Mouse (Mus musculus): ENCODE data around the gene Gm11273. TPM values are rescaled to one million over a fixed set of nuclear protein-coding genes. Genes with fewer than 3 reads are reported as not detected.
"Not testable (repeated sequence)": the region's sequence is repeated elsewhere in the genome, so short reads cannot be mapped to it uniquely, and the experiment has no call there.

Gene Gm11273
- 174 and 184 TPM in 2 replicates for total RNA-seq (2021)
- long read RNA-seq, experiment 1, transcript Gm11273-201 (1 exons, 390 nt): major isoform, 236 of 237 reads
- long read RNA-seq, experiment 1, partial matches to known transcripts: 0 of 237 reads
- long read RNA-seq, experiment 1, other reads (novel, unspliced or antisense): 1 of 237 reads
- long read RNA-seq, experiment 2, transcript Gm11273-201 (1 exons, 390 nt): major isoform, 319 of 319 reads
- long read RNA-seq, experiment 2, partial matches to known transcripts: 0 of 319 reads
- long read RNA-seq, experiment 2, other reads (novel, unspliced or antisense): 0 of 319 reads

DNA sequence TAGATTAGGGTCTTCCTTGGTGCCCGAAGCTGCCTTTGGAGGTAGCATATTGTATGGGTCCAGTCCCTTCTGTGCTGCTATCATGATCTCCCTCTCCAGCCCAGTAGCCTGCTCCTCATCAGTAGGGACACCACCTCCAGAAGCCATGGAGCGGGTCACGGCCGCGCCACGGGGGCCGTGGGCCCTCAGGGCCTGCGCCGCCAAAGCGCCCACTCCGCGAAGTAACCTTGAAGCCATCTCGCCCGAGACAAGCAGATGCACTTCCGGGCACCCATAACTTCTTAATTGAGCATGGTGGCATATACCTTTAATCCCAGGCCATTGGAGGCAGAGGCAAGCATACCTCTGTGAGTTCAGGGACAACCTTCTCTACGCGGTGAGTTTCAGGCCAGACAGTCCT lies at the start of gene Gm11273:
Gene Gm11273, minus strand, starts transcription at position 237 of the 400 bp plus-strand sequence.
- not testable (repeated sequence) for DNase-seq

DNA sequence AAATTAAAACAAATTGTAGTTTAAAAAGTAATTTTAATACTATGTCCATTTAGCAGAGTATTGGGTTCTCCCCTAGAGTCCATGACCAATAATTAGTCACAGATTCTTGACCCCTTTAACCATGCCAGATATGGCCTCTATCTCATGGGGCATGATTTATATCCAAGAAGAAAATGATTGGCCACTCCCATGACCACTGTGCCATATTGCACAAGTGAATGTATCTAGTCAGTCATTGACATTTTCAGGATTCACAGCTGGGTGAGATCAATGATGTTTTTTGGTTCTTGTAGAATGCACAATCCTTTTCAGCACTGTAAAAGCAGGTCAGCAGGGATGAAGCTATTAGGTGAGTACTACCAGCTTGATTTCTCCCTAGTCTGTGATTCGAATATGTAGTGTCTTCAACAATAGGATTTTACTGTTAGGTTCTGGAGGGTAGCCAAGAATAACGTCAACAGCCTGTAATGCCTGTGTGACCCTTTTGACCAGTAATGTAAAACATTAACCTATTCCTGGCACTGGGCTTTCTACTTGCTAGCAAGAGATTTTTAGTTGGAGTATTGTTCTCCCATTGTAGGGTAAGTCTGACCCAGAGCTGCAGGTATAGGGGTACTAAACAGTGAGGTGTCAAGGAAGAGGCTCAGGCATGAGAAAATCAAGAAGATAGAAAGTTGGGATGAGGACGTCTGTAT lies 49.3 kb upstream of the Gm11273 start:
- DNase-seq: no peak

DNA sequence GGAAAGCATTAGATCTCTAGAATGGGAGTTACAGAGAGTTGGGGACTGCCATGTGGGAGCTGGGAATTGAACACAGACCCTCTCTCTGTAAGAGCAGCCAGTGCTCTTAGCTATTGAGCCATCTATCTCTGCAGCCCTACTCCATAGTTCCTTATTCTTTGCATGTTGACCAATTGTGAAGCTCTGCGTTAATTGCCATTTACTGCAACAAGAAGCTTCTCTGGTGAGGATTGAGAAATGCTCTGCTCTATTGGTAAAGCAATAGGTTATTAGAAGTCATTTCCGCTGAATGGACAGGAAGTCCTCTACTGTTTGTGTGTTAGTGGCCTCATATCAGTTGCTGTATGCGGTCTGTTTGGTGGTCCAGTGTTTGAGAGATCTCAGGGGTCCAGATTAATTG lies 48.3 kb upstream of the Gm11273 start:
- no peak for DNase-seq

DNA sequence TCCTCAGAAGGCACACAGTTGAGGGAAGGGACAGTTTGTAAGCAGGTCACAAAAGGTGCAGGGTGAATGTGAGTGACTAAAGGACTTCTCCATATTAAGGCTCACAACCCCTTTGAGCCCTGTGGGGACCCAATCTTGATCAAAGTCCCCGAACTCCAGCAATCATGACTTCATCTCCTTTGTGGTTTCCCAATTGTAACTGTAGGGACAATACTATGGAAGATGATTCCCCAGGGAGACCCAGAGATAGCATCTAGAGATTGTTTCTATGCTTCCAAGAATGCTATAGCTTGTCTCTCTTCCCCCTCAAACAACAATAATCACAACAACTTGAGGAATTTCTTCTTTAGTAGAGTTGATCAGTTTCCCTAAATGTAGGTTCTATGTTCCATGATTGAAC lies 41.5 kb upstream of the Gm11273 start, which contains the start of gene Olfr1366:
Gene Olfr1366, minus strand, starts transcription at position 101 of the 400 bp plus-strand sequence.
- no peak for DNase-seq

DNA sequence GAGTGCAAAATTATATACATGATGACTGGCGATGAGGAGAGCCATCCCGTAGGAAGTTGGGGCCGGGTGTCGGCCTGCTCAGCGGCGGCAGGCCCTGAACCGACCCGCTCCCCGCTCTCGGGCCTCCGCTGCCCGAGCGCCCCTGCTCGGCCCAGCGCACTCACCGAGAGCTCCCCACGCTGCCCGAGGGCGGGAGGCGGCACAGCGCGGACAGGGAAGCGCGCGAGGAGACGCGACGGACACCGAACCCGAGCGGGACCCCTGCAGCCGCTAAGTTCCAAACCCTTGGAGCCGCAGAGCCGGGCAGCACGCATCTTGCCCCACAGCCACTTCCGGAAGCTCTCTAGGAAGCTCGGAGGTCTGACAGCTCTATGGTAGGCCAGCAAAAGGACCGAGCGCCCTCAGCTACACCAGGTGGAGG lies 29.6 kb upstream of the Gm11273 start, which contains the start of gene Zkscan8:
Gene Zkscan8, minus strand, starts transcription at position 340 of the 421 bp plus-strand sequence.
- DNase-seq: peak; percentile 93

DNA sequence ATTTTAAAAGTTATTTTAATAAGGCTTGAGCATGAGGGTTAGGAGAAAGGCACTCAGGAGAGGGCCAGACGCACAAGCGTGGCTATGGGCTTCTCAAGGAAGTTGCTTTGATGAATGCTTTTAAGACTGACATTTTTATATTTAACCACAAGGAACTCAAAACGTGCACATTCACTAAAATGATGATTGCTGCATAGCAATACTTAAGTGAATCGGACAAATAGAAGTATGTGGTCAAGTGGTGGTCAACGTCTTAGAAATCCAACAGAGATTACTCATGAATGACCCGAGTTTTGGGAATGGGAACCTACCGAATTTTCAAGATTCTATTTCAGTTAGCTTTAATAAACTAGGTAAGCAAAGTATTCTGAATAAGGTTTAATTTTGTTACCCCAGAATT lies 28.9 kb upstream of the Gm11273 start:
- DNase-seq: no peak

DNA sequence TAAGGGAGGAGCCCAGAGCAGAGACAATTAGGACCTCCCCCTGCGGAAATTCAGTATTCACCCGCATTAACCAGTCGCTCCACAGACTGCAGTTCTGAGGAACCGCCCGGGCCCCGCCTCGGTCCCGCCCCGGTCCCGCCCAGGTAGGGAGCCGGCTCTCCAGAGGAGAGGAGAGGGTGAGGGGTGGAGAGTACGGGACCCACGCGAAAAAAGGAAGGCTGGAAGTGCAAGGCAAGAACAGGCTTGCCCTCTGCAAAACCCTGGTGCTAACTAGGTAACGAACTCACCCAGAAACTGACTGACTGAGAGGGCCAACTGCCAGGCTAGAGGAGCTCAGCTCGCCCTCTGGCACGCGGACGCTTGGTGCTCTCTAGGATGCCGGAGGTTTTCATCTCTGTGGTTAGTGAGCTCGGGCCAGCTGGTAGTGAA lies 5.0 kb upstream of the Gm11273 start:
- DNase-seq: peak; percentile 92

DNA sequence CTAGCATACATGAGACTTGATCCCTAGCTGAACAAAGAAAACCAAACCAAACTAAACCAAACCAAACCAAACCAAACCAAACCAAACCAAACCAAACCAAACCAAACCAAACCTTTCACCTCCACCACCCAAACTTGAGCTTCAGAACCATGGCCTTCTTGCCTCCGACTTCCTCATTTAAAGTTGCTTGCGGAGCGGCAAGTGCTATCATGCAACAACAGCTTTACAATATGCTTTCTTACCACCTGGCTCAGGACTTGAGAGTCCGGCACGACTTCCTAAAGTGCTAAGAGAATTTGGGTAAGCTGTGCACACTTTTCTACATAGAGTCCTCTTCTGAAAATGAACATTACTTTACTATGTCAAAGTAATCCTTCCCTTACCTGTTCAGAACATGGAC lies 1.1 kb upstream of the Gm11273 start:
- DNase-seq: no peak

DNA sequence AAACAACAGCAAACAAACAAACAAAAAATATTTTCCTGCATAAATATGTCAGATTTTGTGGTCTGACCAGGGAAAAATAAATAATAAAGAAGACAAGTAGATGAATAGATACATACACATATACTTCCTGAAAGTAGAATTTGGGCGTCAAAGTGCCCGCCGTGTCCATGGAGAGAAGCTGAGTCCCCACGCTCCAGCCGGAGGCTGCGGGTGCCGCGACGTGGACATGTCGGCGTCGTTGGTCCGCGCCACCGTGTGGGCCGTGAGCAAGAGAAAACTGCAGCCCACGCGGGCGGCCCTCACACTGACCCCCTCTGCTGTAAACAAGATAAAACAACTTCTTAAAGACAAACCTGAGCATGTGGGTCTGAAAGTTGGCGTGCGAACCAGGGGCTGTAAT lies 6.1 kb downstream of the Gm11273 start, which contains the start of gene AK157302:
Gene AK157302, plus strand, starts transcription at position 144 of the 400 bp plus-strand sequence.
- peak; percentile 34 for DNase-seq

DNA sequence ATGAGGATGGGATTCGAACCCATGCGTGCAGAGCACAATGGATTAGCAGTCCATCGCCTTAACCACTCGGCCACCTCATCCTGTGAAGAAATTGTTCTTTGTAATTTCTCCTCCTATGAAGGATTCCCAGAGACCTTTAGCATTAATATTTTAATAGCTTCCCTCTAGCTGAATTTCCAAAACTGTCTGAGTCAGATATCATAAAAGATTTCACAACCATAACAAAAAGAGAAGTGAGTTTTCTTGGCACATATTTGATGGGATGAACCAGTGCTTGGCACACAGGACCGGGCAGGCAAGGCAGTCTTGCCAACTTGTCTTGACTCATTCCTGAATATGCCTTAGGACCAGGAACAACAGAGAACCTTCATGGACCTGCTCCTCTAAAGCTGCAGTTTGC lies 8.4 kb downstream of the Gm11273 start:
- DNase-seq: peak; percentile 31

DNA sequence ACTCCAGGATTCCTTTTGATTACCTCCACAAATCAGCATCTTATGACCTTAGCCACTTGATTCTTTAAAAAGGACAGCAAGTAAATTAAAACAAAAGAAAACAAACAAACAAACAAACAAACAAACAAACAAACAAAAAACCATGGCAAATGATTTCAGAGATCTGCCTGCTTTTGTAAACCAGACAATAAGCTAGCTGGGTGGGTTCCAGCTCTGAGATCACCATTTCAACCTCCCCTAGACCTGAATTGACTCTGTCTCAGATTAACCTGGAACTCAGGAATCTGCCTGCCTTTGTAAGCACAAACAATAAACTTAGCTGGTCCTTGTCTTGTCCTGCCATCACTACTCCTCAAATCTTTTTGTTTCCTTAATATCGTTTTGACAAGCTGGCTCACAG lies 14.3 kb downstream of the Gm11273 start:
- no peak for DNase-seq

DNA sequence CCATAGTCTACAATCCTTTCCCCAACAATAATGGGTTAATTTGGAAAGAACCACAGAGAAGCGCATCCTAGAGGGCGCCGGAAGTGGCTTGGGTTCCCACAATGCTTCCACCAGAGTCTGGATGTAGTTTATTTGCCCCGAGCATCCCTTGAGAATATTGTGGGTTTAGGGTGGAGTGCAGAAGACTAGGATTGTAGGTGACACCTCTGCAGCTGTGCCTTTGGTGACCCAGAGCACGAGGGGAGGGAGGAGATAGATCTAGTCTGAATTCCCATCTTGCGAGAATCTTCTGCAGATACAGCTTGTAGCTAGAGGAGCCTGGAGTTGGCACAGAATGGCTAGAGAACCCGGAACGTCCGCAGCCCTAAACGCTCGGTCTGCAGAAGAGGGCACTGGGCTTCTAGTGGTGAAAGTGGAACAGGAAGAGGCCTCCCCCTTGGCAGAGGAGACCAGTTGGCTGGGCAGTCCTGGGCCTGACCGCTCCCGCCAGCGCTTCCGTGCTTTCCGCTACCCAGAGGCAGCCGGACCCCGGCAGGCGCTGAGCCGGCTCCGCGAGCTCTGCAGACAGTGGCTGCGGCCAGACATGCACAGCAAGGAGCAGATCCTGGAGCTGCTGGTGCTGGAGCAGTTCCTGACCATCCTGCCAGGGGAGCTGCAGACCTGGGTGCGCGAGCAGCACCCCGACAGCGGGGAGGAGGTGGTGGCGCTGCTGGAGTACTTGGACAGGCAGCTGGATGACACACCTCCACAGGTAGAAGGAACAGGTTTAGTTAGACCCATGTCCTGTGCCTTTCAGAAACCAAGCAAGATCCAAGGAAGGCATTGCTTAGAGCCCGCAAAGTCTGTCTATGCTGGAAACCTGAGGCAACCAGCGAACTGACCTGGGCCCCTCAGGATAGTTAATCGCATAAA lies 22.2 kb downstream of the Gm11273 start, which contains the start of the genes Zkscan4 and Gm10065:
Gene Zkscan4, plus strand, starts transcription at position 149 of the 912 bp plus-strand sequence.
Gene Gm10065, minus strand, starts transcription at position 683 of the 912 bp plus-strand sequence.
- DNase-seq: peak; percentile 78

DNA sequence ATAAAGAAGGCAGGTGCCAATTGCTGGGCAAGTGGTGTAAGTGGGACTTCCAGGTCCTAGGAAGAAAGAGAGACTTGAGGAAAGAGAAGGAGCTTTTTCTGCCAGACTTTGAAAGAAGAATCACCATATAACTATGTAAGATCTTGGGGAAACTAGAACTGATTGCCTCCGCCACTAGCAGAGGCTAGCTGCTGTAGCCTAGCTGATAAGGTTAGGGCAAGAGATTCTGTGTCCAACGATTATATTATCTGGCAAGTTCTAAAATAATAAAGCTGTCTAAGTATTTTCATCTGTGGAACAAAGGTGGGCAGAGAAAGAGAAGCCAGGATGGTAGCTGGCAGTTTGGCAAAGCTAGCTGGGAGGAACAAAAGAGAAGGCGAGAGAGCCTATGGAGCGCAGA lies 28.8 kb downstream of the Gm11273 start:
- DNase-seq: no peak

DNA sequence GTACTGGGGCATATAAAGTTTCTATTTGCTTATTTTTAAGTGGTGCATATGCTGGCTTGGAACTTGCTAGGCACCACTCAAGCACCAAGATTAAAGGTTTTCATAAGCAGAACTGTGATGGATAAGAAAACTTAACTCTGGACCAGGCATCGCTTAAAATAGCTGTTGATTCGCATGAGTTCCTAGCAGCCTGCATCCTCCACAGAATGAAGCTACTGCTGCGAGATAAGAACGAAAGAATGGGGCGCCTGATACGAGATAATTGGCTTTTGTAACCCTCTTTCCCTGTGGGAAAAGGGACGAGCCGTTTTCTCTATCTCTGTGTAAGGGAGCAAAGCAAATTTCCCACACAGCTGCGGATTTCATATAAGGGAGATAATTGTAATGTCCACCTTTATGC lies 32.1 kb downstream of the Gm11273 start:
- DNase-seq: no peak

DNA sequence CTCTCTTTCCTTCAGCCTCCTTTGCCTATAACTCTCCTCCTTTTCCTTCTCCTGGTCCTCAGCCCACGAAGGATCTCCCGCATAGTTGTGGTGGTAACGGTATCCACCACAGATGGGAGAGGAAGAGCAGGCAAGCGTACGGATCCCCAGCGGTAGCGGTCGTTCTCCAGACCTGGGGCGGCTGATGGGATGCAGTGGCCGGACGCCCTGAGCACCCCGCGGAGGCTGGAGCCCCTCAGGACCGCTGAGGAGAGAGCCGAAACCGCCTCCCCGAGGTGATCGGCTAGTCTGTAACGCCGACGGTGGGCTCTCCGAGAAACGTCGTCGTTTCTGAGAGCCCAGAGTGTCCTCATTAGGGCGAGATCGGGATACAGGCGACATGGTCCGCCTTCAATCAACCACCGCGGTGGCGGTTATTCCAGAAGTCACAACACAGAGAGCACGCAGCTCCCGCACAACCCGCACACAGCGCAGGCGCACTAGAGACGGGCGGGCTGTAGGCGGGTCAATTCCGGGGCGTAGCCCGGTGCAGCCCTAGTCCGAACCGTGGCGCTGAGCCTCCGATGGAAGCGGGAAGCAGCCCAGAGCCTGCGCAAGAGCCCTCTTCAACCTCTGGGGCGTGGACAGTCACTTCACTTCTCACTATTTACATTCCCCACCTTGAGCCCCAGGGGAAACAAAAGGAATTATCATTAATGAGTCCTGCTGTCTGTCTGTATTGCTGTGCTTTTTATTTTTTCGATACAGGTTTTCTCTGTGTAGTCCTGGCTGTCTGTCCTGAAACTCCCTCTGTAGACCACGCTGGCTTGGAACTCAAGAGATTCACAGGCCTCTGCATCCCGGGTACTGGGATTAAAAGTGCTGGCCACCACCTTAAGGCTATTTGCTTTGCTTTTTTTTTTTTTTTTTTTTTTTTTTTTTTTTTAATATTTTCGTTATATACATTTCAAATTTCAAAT lies 32.9 kb downstream of the Gm11273 start, which contains the start of gene Nkapl:
Gene Nkapl, minus strand, starts transcription at position 449 of the 959 bp plus-strand sequence.
- peak; percentile 92 for DNase-seq

DNA sequence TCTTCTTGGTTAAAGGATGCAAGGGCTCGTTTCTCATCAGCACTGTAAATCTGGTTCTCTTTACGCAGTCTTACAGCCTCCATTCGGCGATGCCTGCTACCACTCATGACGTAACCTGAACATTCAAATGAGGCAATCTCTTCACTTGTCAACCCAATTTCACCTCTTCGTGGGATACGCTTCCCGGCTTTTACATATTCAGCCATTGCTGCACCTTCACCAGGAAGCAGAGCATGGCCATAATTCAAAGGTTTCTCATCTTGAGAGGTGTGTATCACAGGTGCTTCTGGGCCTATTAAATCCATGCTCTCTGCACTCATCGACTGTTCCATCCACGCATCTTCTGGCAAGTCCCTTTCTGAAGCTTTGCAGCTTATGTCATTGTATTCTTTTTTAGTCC lies 33.9 kb downstream of the Gm11273 start:
- no peak for DNase-seq

DNA sequence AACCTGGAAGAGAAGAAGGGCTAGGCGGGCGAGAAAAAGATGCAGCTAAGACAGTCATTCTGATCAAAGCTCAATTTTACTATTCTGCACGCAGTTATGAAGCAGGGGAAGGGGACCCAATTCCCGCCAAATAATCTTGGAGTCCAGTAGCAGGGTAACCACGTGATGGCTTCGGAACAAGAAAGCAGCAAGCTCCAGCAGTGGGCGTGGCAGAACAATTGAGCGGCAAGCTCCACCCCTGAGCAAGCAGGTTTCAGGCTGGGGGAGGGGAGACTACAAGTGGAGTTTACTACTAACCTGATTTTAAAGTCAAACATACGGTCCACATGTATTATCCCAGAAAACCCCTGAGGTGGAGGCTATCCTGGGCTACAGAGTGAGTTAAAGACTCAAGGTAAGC lies 38.7 kb downstream of the Gm11273 start:
- DNase-seq: not testable (repeated sequence)

DNA sequence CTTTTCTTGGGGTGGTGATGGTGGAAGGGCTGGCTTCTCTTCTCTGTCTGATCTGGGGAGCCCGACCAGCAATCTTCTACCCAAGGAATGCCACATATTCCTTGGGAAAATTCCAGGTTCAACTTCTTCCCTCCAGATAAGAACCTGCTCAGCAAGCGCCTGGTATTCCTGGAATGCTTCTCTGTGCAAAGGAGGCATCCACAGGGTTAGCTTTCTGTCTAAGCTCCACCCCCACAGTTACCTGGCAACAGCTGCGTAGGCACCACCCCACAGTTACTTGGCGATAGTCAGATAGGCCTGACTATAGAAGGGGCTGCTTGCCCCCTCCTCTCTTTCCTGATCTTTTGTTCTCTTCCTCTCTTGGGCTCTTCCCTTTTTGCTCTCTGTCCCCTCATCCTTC lies 44.9 kb downstream of the Gm11273 start:
- DNase-seq: no peak

DNA sequence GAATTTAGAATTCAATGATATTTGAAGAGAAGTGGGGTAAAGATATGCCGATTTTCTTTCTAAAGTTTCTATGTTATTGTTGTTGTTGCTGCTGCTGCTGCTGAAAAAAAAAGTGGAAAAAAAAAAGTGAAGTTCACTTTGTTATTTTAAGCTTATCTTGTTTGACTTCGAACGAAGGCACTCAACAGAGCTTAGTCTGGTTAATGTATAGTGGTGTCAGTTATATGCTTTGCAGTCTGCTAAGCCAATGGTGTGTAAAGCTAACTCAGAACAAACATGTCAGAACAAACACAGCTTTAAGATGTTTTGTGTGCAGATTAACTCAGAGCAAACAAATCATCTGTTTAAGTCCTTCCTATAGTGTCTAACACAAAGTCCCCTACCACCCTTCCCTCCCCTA lies 47.1 kb downstream of the Gm11273 start:
- DNase-seq: no peak

DNA sequence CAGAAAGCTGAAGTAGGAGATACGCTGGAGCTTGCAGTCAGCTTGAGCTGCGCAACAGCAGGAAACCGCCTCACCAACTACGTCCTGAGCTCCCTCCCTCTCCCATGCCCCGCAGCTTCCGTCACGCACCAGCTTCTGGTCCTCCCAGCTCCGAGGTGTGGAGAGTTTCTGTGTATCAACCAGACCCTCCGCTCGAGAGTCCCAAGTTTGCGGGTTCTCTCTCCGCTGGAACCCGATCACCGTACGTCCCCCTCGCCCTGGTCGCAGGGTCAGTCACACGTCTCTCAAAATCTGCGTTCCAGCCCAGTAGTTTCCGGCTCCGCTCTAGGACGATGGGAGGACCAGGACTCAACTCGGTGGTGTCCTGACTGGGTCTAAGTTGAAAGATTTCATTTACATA lies 47.8 kb downstream of the Gm11273 start, which contains the start of gene Zscan26:
Gene Zscan26, minus strand, starts transcription at position 282 of the 400 bp plus-strand sequence.
- DNase-seq: peak; percentile 90

DNA sequence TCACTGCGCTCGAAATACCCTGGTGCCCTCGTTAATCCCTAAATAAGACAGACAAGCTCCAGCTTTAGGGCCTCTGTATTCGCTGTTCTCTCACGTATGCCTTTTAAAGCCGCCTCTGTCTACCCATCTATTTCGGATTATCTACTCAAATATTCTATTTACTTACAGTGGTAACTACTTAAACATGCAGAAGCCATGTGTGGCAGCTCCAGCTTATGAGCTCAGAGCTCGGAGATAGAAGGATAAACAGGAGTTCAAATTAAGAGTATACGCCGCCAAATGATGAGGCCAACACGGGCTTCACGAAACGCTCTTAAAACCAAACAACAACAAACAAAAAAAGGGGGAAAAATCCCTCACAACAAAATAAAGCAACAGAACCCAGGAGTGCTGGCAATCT lies 48.2 kb downstream of the Gm11273 start:
- no peak for DNase-seq

Measured in adrenal gland, postnatal 14 days (tissue).